Mouse (Mus musculus) cerebellum, postnatal 36 days (tissue): ENCODE results near the gene Cers1.

Experiments
- DNase-seq, 2 experiments: peaks; one replicate each; pipeline ENCODE4 v3.0.0; 2021 to 2022; ENCODE audit warnings: mixed read lengths in 2 of 2

Cers1 gene

GRCm38 (mm10) chr8:70315624-70316510, at the start of gene Cers1:
TSS of gene Cers1 (plus strand) at chr8:70315775.
- DNase-seq, result peak; percentile 71 to 78

GRCm38 (mm10) chr8:70267674-70268073, 47.9 kb upstream of the Cers1 start:
- DNase-seq, result no peak

GRCm38 (mm10) chr8:70268311-70268710, 47.3 kb upstream of the Cers1 start:
- peak in 1 of 2 experiments; percentile 37 for DNase-seq

- DNase-seq, result no peak
Measured at GRCm38 (mm10) chr8:70268799-70269565, 46.6 kb upstream of the Cers1 start.

- DNase-seq, result no peak
Measured at GRCm38 (mm10) chr8:70272949-70273348, 42.6 kb upstream of the Cers1 start.

GRCm38 (mm10) chr8:70274350-70274749, 41.2 kb upstream of the Cers1 start:
- no peak for DNase-seq

- no peak for DNase-seq
Measured at GRCm38 (mm10) chr8:70276476-70276875, 39.1 kb upstream of the Cers1 start.

GRCm38 (mm10) chr8:70278175-70278574, 37.4 kb upstream of the Cers1 start:
- no peak for DNase-seq

DNA sequence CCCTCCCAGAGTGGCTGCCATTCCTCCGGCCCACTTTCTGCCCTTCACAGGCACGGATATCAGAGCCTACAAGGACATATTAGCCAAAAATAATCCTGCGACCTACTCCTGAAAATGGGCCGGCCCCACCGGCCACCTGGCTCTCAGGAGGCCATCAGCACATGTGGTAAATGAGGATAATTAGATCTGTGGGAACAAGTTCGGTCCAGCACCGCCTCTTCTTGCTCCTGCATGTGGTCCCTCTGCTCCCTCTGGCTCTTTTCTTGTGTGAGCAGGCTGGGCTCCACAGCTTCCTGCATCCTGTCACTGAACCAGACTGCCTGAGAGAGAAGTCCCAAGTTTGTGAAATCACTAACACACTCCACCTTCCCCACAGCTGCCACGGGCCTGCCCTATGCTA, 36.3 kb upstream of the Cers1 start:
- no peak for DNase-seq

GRCm38 (mm10) chr8:70281001-70281400, 34.6 kb upstream of the Cers1 start:
- DNase-seq, result no peak

DNA sequence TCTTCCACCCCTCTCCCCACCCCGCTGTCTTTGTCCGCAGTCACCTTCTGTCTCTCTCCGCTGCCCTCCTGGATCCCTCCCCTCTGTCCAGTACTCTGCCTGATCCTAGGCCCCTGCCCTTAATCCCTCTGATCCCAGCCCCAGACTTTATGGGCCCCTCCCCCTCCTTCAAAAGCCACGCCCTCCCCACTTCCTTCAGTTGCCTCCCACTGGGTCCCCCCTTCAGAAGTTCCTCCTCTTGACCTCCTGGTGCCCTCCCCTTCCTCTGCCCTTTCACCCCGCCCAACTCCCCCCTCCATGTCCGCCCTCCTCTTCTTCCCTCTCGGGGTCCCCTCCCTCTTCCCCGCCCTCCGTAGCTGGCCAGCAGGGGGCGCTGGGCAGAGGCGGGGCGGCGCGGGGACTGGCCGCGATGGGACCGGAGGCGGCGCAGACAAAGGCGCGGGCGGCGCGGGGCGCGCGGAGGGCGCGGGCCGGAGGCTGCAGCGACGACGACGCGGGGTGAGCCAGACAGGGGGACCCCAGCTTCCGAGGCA, 32.9 kb upstream of the Cers1 start, which contains the start of gene Homer3:
Gene Homer3 (plus strand): TSS at position 225 of the 533 bp plus-strand sequence.
- peak; percentile 48 to 65 for DNase-seq

- no peak for DNase-seq
Measured at GRCm38 (mm10) chr8:70283136-70284077, 32.2 kb upstream of the Cers1 start.

DNA sequence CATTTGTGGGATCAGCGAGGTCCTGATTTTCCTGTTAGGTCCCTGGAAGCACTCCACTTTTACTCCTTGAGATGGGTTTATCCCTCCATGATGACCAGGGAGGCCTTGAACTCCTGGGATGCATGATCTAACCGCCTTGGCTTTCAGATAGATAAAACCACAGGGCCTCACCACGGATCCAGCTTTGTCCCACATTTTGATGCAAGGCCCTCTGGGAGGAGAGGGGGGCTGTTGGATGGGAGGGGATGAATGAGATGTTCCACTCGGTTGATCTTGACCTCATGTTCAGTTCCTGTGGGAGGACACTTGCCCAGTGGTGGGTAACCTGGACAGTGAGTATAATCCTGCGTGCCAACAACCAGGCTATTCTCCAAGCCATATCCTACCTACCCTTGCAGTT, 31.2 kb upstream of the Cers1 start:
- DNase-seq, result no peak

DNA sequence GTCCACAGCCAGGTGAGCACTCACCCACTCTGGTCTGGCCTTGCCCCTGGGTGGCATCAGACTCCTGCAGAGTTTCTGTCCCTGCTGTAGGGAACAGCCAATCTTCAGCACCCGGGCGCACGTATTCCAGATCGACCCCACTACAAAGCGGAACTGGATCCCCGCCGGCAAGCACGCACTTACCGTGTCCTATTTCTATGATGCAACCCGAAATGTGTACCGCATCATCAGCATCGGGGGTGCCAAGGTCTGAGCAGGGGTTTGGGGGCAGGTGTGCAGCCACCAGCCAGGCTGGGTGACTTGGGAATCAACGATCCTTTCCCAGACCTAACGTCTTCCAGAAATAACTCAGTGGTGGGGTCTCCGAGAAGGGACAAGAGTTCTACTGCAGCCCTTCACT, 30.3 kb upstream of the Cers1 start:
- DNase-seq, result no peak

DNA sequence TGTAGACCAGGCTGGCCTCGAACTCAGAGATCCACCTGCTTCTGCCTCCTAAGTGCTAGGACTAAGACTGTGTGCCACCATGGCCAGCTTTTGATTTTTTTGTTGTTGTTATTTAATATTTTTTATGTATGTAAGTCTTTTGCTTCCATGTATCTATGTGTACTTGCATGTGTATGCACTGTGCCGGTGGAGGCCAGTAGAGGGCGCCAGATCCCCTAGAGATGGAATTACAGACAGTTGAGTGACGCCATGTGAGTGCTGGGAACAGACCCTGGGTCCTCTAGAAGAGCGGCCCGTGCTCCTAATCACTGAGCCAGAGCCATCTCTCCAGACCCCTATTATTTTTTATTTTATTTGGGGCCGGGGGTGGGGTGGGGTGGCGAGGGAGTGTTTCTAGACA, 28.8 kb upstream of the Cers1 start:
- DNase-seq, result no peak

DNA sequence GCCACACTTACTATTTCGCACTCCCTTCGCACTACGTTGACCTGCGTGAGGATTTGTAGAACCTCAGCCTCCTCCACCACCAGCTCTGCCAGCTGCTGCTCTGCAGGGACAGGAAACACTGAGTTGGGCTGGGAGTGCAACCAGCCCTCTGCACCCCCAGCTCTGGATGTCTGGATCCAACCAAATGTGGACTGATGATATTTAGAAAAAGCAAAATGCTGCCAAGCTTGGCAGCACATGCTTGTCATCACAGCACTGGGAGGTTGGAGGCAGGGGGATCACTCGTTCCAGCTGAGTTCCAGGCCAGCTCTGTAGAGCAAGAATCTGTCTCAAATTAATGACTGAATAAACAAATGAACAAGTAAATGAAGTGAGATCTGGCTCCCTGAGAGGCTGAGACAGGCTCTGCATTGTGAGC, 21.6 kb upstream of the Cers1 start:
- DNase-seq, result no peak

GRCm38 (mm10) chr8:70300881-70301280, 14.7 kb upstream of the Cers1 start:
- no peak for DNase-seq

- peak; percentile 95 to 98 for DNase-seq
Measured at GRCm38 (mm10) chr8:70302358-70302890, 13.2 kb upstream of the Cers1 start, which contains the start of the genes Ddx49 and Cope. TSS of gene Ddx49 (minus strand) at chr8:70302489. TSS of gene Cope (plus strand) at chr8:70302518.

DNA sequence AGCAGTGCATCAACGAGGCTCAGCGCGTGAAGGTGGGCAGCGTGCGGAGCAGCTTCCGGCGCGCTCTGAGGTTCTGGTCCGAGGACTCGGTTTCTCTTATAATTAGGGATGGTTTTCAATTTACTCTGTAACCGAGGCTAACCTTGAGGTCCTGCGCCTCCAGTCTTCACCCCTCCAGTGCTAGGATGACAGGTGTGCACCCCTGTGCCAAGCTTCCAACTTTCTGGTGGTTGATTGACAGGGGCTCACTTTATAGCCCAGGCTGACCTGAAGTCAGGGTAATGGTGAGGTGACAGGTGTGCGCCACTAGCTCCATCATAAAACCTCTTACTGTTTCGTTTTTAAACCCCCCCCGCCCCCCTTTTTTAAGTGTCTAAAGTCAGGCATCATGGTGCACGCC, 12.7 kb upstream of the Cers1 start:
- DNase-seq, result no peak

DNA sequence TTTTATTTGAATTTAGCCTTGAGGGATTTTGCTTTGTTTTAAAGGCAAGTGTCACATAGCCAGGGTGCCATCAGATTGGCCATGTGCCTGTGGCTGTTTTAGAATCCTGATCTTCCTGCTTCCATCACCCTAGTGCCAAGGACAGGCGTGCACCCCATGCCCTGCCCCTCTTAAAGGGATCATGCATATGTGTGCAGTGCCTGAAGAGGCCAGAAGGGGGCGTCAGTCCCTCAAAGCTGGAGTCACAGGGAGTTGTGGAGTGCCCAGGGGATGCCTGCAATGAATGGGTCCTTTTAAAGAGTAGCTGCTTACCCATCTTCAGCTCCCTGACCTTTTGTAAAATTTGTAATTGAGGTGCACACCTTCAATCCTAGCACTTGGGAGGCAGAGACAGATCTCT, 6.3 kb upstream of the Cers1 start:
- peak; percentile 40 to 44 for DNase-seq

- DNase-seq, result no peak
Measured at GRCm38 (mm10) chr8:70313399-70313798, 2.2 kb upstream of the Cers1 start.
